Mouse (Mus musculus) C2C12 (cell line): ENCODE measurements around the gene Wnt10a. TPM values are rescaled to one million over a fixed set of nuclear protein-coding genes. Genes with fewer than 3 reads are reported as not detected.

Experiments
- H3K27me3 ChIP-seq: one replicate; pipeline ENCODE4 v1.6.1; 2011; ENCODE audit not compliant: control insufficient read depth, insufficient read depth, insufficient read length
- H3K36me3 ChIP-seq: one replicate; pipeline ENCODE4 v1.6.1; 2011; ENCODE audit not compliant: control insufficient read depth, insufficient read depth
- H3K4me3 ChIP-seq: one replicate; pipeline ENCODE4 v1.5.1; 2011; ENCODE audit warnings: mild to moderate bottlenecking, control low read depth; ENCODE audit not compliant: poor library complexity, insufficient read depth, severe bottlenecking
- H3K79me2 ChIP-seq: one replicate; pipeline ENCODE4 v1.6.1; 2011; ENCODE audit not compliant: control insufficient read depth, insufficient read depth
- H3K79me3 ChIP-seq: one replicate; pipeline ENCODE4 v1.6.1; 2011; ENCODE audit warnings: low read depth, control low read depth
- H3ac ChIP-seq: one replicate; pipeline ENCODE3; 2011; ENCODE audit warnings: low read depth; ENCODE audit not compliant: control insufficient read depth, insufficient read length
- CEBPB ChIP-seq: IDR thresholded peaks from one replicate; pipeline ENCODE4 v1.6.1; 2011; ENCODE audit warnings: low read depth, mild to moderate bottlenecking, control low read depth, moderate library complexity
- CTCF ChIP-seq: IDR thresholded peaks from one replicate; pipeline ENCODE4 v1.5.1; 2011; ENCODE audit not compliant: control insufficient read depth, insufficient read depth, insufficient read length
- FOSL1 ChIP-seq: IDR thresholded peaks from one replicate; pipeline ENCODE4 v1.8.0; 2011; ENCODE audit warnings: mild to moderate bottlenecking, low read length; ENCODE audit not compliant: poor library complexity, insufficient read depth, severe bottlenecking
- MAX ChIP-seq: IDR thresholded peaks from one replicate; pipeline ENCODE4 v1.6.1; 2011; ENCODE audit warnings: mild to moderate bottlenecking, control low read depth
- MYOD1 ChIP-seq: IDR thresholded peaks from one replicate; pipeline ENCODE4 v1.6.1; 2011; ENCODE audit warnings: low read depth; ENCODE audit not compliant: control insufficient read depth, insufficient read length
- MYOG ChIP-seq: IDR thresholded peaks from one replicate; pipeline ENCODE4 v1.6.1; 2011; ENCODE audit not compliant: control insufficient read depth, insufficient read length; ENCODE audit errors: extremely low read depth
- USF1 ChIP-seq: IDR thresholded peaks from one replicate; pipeline ENCODE4 v1.6.1; 2011; ENCODE audit warnings: low read depth, mild to moderate bottlenecking, control low read depth, moderate library complexity
- polyA plus RNA-seq: library from polyadenylated mRNA; unstranded; fragments of >200 nt; fragmentation: generic; extraction: Trizol; gene quantifications from one replicate; pipeline ENCODE4 v1.2.1, GENCODE M21; 2012; ENCODE audit warnings: missing spikeins

Wnt10a gene
- polyA plus RNA-seq, 1 experiment = 12.9 TPM

DNA sequence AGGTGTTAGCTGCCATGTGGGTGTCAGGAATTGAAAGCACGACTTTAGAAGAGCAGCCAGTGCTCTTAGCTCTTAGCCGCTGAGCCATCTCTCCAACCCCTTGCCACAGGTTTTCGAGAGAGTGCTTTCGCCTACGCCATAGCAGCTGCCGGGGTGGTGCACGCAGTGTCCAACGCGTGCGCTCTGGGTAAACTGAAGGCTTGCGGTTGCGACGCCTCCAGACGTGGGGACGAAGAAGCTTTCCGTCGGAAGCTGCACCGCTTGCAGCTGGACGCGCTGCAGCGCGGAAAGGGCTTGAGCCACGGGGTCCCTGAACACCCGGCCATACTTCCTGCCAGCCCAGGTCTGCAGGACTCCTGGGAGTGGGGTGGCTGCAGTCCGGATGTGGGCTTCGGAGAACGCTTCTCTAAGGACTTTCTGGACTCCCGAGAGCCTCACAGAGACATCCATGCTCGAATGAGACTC lies 9.1 kb downstream of the Wnt10a start:
- Histone ChIP-seq H3K27me3 (no peaks in the 10 kb centered on the region), H3K79me2 (no peaks in the 10 kb centered on the region), H3ac (no peak overlapping the region), H3K36me3 (no peaks in the 10 kb centered on the region), H3K4me3 (no peak overlapping the region), H3K79me3 (no peaks in the 10 kb centered on the region)
- TF ChIP-seq MYOG (no peak), CTCF (no peak), FOSL1 (no peak), CEBPB (no peak), MYOD1 (no peak), MAX (no peak), USF1 (no peak)

DNA sequence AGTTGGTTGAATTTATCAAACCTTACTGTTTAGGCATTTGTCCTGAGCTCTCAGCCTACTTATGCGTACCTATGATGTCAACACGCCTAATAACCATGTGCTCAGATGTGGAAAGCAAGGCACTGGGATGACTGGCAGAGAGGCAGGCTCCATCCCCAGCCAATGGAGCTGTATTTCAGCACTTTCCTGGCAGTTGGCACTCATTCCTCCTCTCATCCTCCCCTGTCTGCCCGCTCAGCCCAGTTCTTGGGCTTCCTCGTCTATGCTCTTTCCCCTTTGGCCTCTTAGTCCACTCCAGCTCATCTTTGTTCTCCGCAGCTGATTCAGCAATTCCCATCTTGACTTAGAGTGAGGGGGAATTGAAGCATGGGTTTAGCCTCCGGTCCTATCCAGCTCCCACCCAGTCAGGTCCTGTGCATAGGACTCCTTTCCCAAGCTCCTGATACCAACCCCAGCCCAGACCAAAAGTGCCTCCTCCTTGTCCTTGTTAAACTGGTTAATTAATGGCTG lies 10.4 kb downstream of the Wnt10a start:
- Histone ChIP-seq H3K36me3 (no peaks in the 10 kb centered on the region), H3K79me2 (no peaks in the 10 kb centered on the region), H3K4me3 (no peak overlapping the region), H3K79me3 (no peaks in the 10 kb centered on the region), H3ac (no peak overlapping the region), H3K27me3 (no peaks in the 10 kb centered on the region)
- TF ChIP-seq FOSL1 (no peak), CEBPB (no peak), CTCF (no peak), USF1 (no peak)

GRCm38 (mm10) chr1:74802795-74803656 lies 11.7 kb downstream of the Wnt10a start:
- Histone ChIP-seq H3K79me3 (no peaks in the 10 kb centered on the region), H3K4me3 (no peak overlapping the region), H3K27me3 (no peaks in the 10 kb centered on the region), H3ac (no peak overlapping the region), H3K79me2 (no peaks in the 10 kb centered on the region), H3K36me3 (no peaks in the 10 kb centered on the region)
- no peak for TF ChIP-seq FOSL1
- no peak for TF ChIP-seq MAX
- no peak for TF ChIP-seq MYOG
- no peak for TF ChIP-seq CEBPB
- TF ChIP-seq USF1 = no peak
- TF ChIP-seq CTCF = peak; percentile 78
- no peak for TF ChIP-seq MYOD1

- no peak overlapping the region for H3ac ChIP-seq
- no peaks in the 10 kb centered on the region for H3K27me3 ChIP-seq
- no peak for TF ChIP-seq FOSL1
- no peak for TF ChIP-seq CEBPB
- TF ChIP-seq MAX = no peak
- TF ChIP-seq CTCF = no peak
- TF ChIP-seq MYOG = no peak
- no peak for TF ChIP-seq USF1
- TF ChIP-seq MYOD1 = no peak
Observed at GRCm38 (mm10) chr1:74804211-74804870, 13.0 kb downstream of the Wnt10a start.

DNA sequence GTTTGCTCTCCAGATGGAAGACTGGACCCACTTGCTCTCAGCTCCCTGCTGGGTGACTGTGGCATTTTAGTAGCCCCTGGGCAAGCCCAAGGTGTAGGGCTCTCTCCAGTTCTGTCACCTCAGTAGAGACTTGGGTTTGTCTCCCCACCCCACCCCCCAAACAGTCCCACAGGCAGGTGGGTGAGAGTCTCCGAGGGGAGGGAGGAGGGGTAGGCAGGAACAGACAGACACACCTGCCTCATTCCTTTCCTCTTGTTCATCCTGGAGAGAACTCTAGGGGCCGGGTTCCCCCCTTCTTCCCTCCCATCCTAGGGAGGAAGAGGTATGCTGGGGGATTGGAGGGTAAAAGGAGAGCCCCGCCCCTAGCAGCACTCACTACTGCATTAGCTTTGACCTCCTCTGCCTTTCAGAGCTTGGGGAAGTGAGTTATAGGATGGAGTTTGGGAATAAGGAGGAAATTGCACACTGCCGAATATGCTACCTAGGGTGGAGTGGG lies 14.1 kb downstream of the Wnt10a start:
- Histone ChIP-seq H3K36me3 (no peaks in the 10 kb centered on the region), H3K79me2 (no peaks in the 10 kb centered on the region), H3K4me3 (no peak overlapping the region), H3ac (no peak overlapping the region), H3K27me3 (no peaks in the 10 kb centered on the region), H3K79me3 (no peaks in the 10 kb centered on the region)
- TF ChIP-seq CEBPB = no peak
- no peak for TF ChIP-seq USF1
- no peak for TF ChIP-seq FOSL1
- TF ChIP-seq MYOG = no peak
- no peak for TF ChIP-seq CTCF
- TF ChIP-seq MAX = no peak
- TF ChIP-seq MYOD1 = no peak

More at GRCm38 (mm10) chr1:74804211-74804870, 13.0 kb downstream of the Wnt10a start:
- no peaks in the 10 kb centered on the region for H3K79me2 ChIP-seq
- no peaks in the 10 kb centered on the region for H3K79me3 ChIP-seq
- no peak overlapping the region for H3K4me3 ChIP-seq
- H3K36me3 ChIP-seq = no peaks in the 10 kb centered on the region
